Mouse (Mus musculus) liver, embryonic 16.5 days (tissue): ENCODE data around the gene Cebpe. TPM values are rescaled to one million over a fixed set of nuclear protein-coding genes. Genes with fewer than 3 reads are reported as not detected.
A peak's percentile ranks its signal among the peaks of the same experiment; 100 is the strongest.

ENCODE experiments used
- ATAC-seq: fragments of 200-750 bp; cut with Nextera tagmentation; 2 replicates; pipeline ENCODE4 v1.8.0; 2017; ENCODE audit warnings: low read depth, mild to moderate bottlenecking, moderate number of reproducible peaks, moderate library complexity
- H3K27ac ChIP-seq: fragments of 300-500 bp; sonication (generic); 2 replicates; pipeline ENCODE4 v1.5.1; 2014; ENCODE audit warnings: mild to moderate bottlenecking, low read length
- H3K27me3 ChIP-seq: fragments of 300-500 bp; sonication (generic); 2 replicates; pipeline ENCODE4 v1.6.1; 2014; ENCODE audit warnings: low read depth, low read length, mixed read lengths; ENCODE audit not compliant: control insufficient read depth, insufficient read depth
- H3K36me3 ChIP-seq: fragments of 300-500 bp; sonication (generic); 2 replicates; pipeline ENCODE4 v1.6.1; 2014; ENCODE audit warnings: mild to moderate bottlenecking; ENCODE audit not compliant: control insufficient read depth, insufficient read depth
- H3K4me1 ChIP-seq: fragments of 300-500 bp; sonication (generic); 2 replicates; pipeline ENCODE4 v1.6.1; 2014; ENCODE audit warnings: low read depth, low read length, mixed read lengths; ENCODE audit not compliant: control insufficient read depth
- H3K4me2 ChIP-seq: fragments of 300-500 bp; sonication (generic); 2 replicates; pipeline ENCODE4 v1.6.1; 2014; ENCODE audit warnings: low read depth, low read length, mixed read lengths
- H3K4me3 ChIP-seq: fragments of 300-500 bp; sonication (generic); 2 replicates; pipeline ENCODE4 v1.5.1; 2014; ENCODE audit warnings: low read depth, mild to moderate bottlenecking, low read length
- H3K9ac ChIP-seq: fragments of 300-500 bp; sonication (generic); 2 replicates; pipeline ENCODE4 v1.6.1; 2014; ENCODE audit warnings: low read depth, low read length
- H3K9me3 ChIP-seq: fragments of 300-500 bp; sonication (generic); replicated peaks from 2 replicates; pipeline ENCODE4 v1.6.1; 2016; ENCODE audit warnings: low read length; ENCODE audit not compliant: control insufficient read depth
- WGBS: fragments of 180-500 bp; shearing (Covaris S2); extraction: QIAGEN DNeasy Blood & Tissue Kit; methylation state at CpG from one replicate; pipeline ENCODE4 v1.1.7; 2014; ENCODE audit not compliant: insufficient replicate concordance; 5-methylcytosine and 5-hydroxymethylcytosine counted together
- polyA plus RNA-seq: library from polyadenylated mRNA; unstranded; fragments of >200 nt; fragmentation: Nextera tagmentation; extraction: Ambion mirVana; gene quantifications from 2 replicates; pipeline ENCODE4 v1.2.1, GENCODE M21; 2015

Cebpe gene
- polyA plus RNA-seq, 1 experiment from 2014 or later = 11.7 TPM

- Histone ChIP-seq H3K36me3 (no peaks in the 10 kb centered on the region), H3K9ac (no peak overlapping the region), H3K9me3 (no peaks in the 10 kb centered on the region), H3K4me2 (no peak overlapping the region), H3K27me3 (no peaks in the 10 kb centered on the region), H3K4me3 (no peak overlapping the region), H3K27ac (no peak overlapping the region), H3K4me1 (no peaks in the 10 kb centered on the region)
- WGBS = 79% methylated on average over 6 of the region's 6 CpGs
- no peak for ATAC-seq
Observed at GRCm38 (mm10) chr14:54730305-54730704, 18.3 kb upstream of the Cebpe start.

GRCm38 (mm10) chr14:54728823-54729653 lies 17.1 kb upstream of the Cebpe start:
- H3K9me3 ChIP-seq = no peaks in the 10 kb centered on the region
- H3K27ac ChIP-seq = no peak overlapping the region
- H3K9ac ChIP-seq = no peak overlapping the region
- no peaks in the 10 kb centered on the region for H3K4me1 ChIP-seq
- ATAC-seq = no peak
- 74% methylated on average over 13 of the region's 13 CpGs for WGBS
- H3K36me3 ChIP-seq = no peaks in the 10 kb centered on the region
- no peak overlapping the region for H3K4me3 ChIP-seq
- no peak overlapping the region for H3K4me2 ChIP-seq
- no peaks in the 10 kb centered on the region for H3K27me3 ChIP-seq

- no peaks in the 10 kb centered on the region for H3K36me3 ChIP-seq
- ATAC-seq = no peak
- no peaks in the 10 kb centered on the region for H3K9me3 ChIP-seq
- H3K27ac ChIP-seq = no peak overlapping the region
- H3K4me3 ChIP-seq = no peak overlapping the region
- no peak overlapping the region for H3K4me2 ChIP-seq
- no peaks in the 10 kb centered on the region for H3K4me1 ChIP-seq
- H3K9ac ChIP-seq = no peak overlapping the region
- WGBS = 56% methylated on average over 5 of the region's 5 CpGs
- H3K27me3 ChIP-seq = no peaks in the 10 kb centered on the region
Observed at GRCm38 (mm10) chr14:54727565-54727964, 15.6 kb upstream of the Cebpe start.

- H3K36me3 ChIP-seq = no peaks in the 10 kb centered on the region
- H3K9ac ChIP-seq = no peak overlapping the region
- H3K27ac ChIP-seq = no peak overlapping the region
- no peak overlapping the region for H3K4me2 ChIP-seq
- H3K4me3 ChIP-seq = no peak overlapping the region
- ATAC-seq = no peak
- WGBS = 26% methylated on average over 6 of the region's 6 CpGs
- no peaks in the 10 kb centered on the region for H3K9me3 ChIP-seq
- H3K4me1 ChIP-seq = no peaks in the 10 kb centered on the region
- no peaks in the 10 kb centered on the region for H3K27me3 ChIP-seq
Observed at GRCm38 (mm10) chr14:54724049-54724448, 12.1 kb upstream of the Cebpe start.

GRCm38 (mm10) chr14:54721711-54722110 lies 9.7 kb upstream of the Cebpe start:
- Histone ChIP-seq H3K4me2 (no peak overlapping the region), H3K4me3 (no peak overlapping the region), H3K4me1 (no peaks in the 10 kb centered on the region), H3K36me3 (no peaks in the 10 kb centered on the region), H3K9ac (no peak overlapping the region), H3K27me3 (no peaks in the 10 kb centered on the region), H3K9me3 (no peaks in the 10 kb centered on the region), H3K27ac (no peak overlapping the region)
- ATAC-seq = no peak
- WGBS = 66% methylated on average over 10 of the region's 10 CpGs

- Histone ChIP-seq H3K4me3 (no peak overlapping the region), H3K4me2 (no peak overlapping the region), H3K27ac (no peak overlapping the region), H3K27me3 (no peaks in the 10 kb centered on the region), H3K4me1 (no peaks in the 10 kb centered on the region), H3K36me3 (no peaks in the 10 kb centered on the region), H3K9me3 (no peaks in the 10 kb centered on the region), H3K9ac (no peak overlapping the region)
- 63% methylated on average over 7 of the region's 7 CpGs for WGBS
- ATAC-seq = no peak
Observed at GRCm38 (mm10) chr14:54720654-54721350, 8.8 kb upstream of the Cebpe start.

GRCm38 (mm10) chr14:54720041-54720440 lies 8.1 kb upstream of the Cebpe start:
- Histone ChIP-seq H3K9ac (no peak overlapping the region), H3K36me3 (no peaks in the 10 kb centered on the region), H3K27ac (no peak overlapping the region), H3K9me3 (no peaks in the 10 kb centered on the region), H3K4me3 (no peak overlapping the region), H3K4me2 (no peak overlapping the region), H3K27me3 (no peaks in the 10 kb centered on the region), H3K4me1 (no peaks in the 10 kb centered on the region)
- no peak for ATAC-seq
- WGBS = 70% methylated on average over 11 of the region's 11 CpGs

GRCm38 (mm10) chr14:54715402-54715801 lies 3.4 kb upstream of the Cebpe start:
- ATAC-seq = no peak
- Histone ChIP-seq H3K36me3 (no peaks in the 10 kb centered on the region), H3K27me3 (no peaks in the 10 kb centered on the region; the same call in none of the 2 replicates), H3K4me1 (peaks cover 2% of the 10 kb centered on the region), H3K9me3 (no peaks in the 10 kb centered on the region), H3K4me3 (no peak overlapping the region), H3K27ac (no peak overlapping the region), H3K9ac (no peak overlapping the region), H3K4me2 (no peak overlapping the region)
- 55% methylated on average over 1 of the region's 1 CpGs for WGBS

- ATAC-seq = no peak
- peak overlapping the region; percentile 46 for H3K4me3 ChIP-seq
- no peak overlapping the region for H3K9ac ChIP-seq
- H3K4me2 ChIP-seq = peak overlapping the region; percentile 62
- no peaks in the 10 kb centered on the region for H3K36me3 ChIP-seq
- H3K4me1 ChIP-seq = peaks cover 2% of the 10 kb centered on the region
- H3K9me3 ChIP-seq = no peaks in the 10 kb centered on the region
- 2% methylated on average over 15 of the region's 15 CpGs for WGBS
- H3K27me3 ChIP-seq = no peaks in the 10 kb centered on the region; the same call in none of the 2 replicates
- H3K27ac ChIP-seq = no peak overlapping the region
Observed at GRCm38 (mm10) chr14:54714617-54715081, 2.7 kb upstream of the Cebpe start.
